Mouse (Mus musculus) liver, embryonic 14.5 days (tissue): ENCODE measurements around the gene Egfr.

Experiments
- CTCF ChIP-seq: IDR thresholded peaks from 2 replicates; pipeline ENCODE4 v1.5.1; 2016; ENCODE audit warnings: antibody characterized with exemption, low read depth, control low read depth
- EP300 ChIP-seq: IDR thresholded peaks from 2 replicates; pipeline ENCODE4 v1.6.1; 2016; ENCODE audit warnings: antibody characterized with exemption, low read depth

DNA sequence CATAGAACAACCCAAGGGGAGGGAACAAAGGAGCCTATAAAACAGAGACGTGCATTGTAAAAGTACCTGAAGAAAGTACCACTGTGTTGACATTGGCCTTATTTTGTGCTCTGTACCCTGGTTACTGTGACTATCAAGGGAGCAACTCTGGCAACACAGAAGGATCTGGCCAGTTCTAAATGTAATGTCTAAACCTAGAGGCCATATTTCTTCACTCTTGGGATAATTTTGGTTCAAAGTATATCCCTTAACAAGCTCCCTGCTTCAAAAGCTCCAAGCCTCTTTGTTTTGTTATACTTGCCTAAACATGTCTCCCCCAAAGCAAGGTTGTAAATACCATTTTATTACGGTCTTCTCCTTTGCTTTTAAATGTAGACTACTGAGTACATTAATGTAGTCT is 105.3 kb downstream of the Egfr start:
- TF ChIP-seq EP300 = no peak
- no peak for TF ChIP-seq CTCF
